Mouse (Mus musculus) limb, embryonic 15.5 days (tissue): Measurements from ENCODE around the gene Jsrp1. TPM values are rescaled to one million over a fixed set of nuclear protein-coding genes. Genes with fewer than 3 reads are reported as not detected.

Source experiments
- ATAC-seq: fragments of 200-750 bp; cut with Nextera tagmentation; 2 replicates; pipeline ENCODE4 v1.8.0; 2017; ENCODE audit warnings: low read depth, moderate TSS enrichment; ENCODE audit not compliant: insufficient number of reproducible peaks, low FRiP score, low TSS enrichment
- H3K27ac ChIP-seq: fragments of 300-500 bp; sonication (generic); 2 replicates; pipeline ENCODE4 v1.5.1; 2015; ENCODE audit warnings: moderate library complexity, mild to moderate bottlenecking, inconsistent platforms
- H3K27me3 ChIP-seq: fragments of 300-500 bp; sonication (generic); 2 replicates; pipeline ENCODE4 v1.6.1; 2015; ENCODE audit warnings: inconsistent platforms
- H3K36me3 ChIP-seq: fragments of 300-500 bp; sonication (generic); 2 replicates; pipeline ENCODE4 v1.6.1; 2015; ENCODE audit warnings: inconsistent platforms
- H3K4me1 ChIP-seq: fragments of 300-500 bp; sonication (generic); 2 replicates; pipeline ENCODE4 v1.6.1; 2015; ENCODE audit warnings: inconsistent platforms
- H3K4me2 ChIP-seq: fragments of 300-500 bp; sonication (generic); 2 replicates; pipeline ENCODE4 v1.6.1; 2015; ENCODE audit warnings: mild to moderate bottlenecking, inconsistent platforms
- H3K4me3 ChIP-seq: fragments of 300-500 bp; sonication (generic); 2 replicates; pipeline ENCODE4 v1.5.1; 2015; ENCODE audit warnings: mild to moderate bottlenecking, inconsistent platforms
- H3K9ac ChIP-seq: fragments of 300-500 bp; sonication (generic); 2 replicates; pipeline ENCODE4 v1.6.1; 2015; ENCODE audit warnings: inconsistent platforms
- H3K9me3 ChIP-seq: fragments of 300-500 bp; sonication (generic); 2 replicates; pipeline ENCODE4 v1.6.1; 2016; ENCODE audit warnings: inconsistent platforms
- WGBS: fragments of 180-500 bp; shearing (Covaris S2); methylation state at CpG from one replicate; pipeline ENCODE4 v1.1.7; 2015; 5-methylcytosine and 5-hydroxymethylcytosine counted together
- polyA plus RNA-seq: library from polyadenylated mRNA; unstranded; fragments of >200 nt; fragmentation: Nextera tagmentation; extraction: Ambion mirVana; gene quantifications from 2 replicates; pipeline ENCODE4 v1.2.1, GENCODE M21; 2015

Jsrp1 gene
- polyA plus RNA-seq, 1 experiment from 2014 or later: 7.5 TPM

GRCm38 (mm10) chr10:80796307-80796848 lies 16.9 kb downstream of the Jsrp1 start:
- Histone ChIP-seq H3K9me3 (no peaks in the 10 kb centered on the region), H3K27me3 (no peaks in the 10 kb centered on the region), H3K4me3 (peak overlapping the region; percentile 93), H3K4me2 (peak overlapping the region; percentile 54), H3K9ac (0 out of 2 replicates have a peak overlapping the region, but pooled peaks have one; percentile 5), H3K27ac (peak overlapping the region; percentile 2; the same call in 1 of the 2 replicates), H3K36me3 (peaks cover 66% of the 10 kb centered on the region), H3K4me1 (peaks cover 35% of the 10 kb centered on the region)
- no peak for ATAC-seq
- WGBS: 84% methylated on average over 9 of the region's 9 CpGs

GRCm38 (mm10) chr10:80794750-80795149 lies 18.5 kb downstream of the Jsrp1 start:
- Histone ChIP-seq H3K4me3 (no peak overlapping the region), H3K27me3 (no peaks in the 10 kb centered on the region), H3K27ac (no peak overlapping the region), H3K9me3 (no peaks in the 10 kb centered on the region), H3K4me1 (peaks cover 27% of the 10 kb centered on the region), H3K36me3 (peaks cover 68% of the 10 kb centered on the region), H3K9ac (no peak overlapping the region), H3K4me2 (no peak overlapping the region)
- ATAC-seq: no peak
- 91% methylated on average over 8 of the region's 8 CpGs for WGBS

- H3K4me3 ChIP-seq: no peak overlapping the region
- no peaks in the 10 kb centered on the region for H3K27me3 ChIP-seq
- WGBS: 82% methylated on average over 4 of the region's 4 CpGs
- H3K27ac ChIP-seq: no peak overlapping the region
- H3K9ac ChIP-seq: no peak overlapping the region
- H3K4me2 ChIP-seq: no peak overlapping the region
- peaks cover 76% of the 10 kb centered on the region for H3K36me3 ChIP-seq
- no peak for ATAC-seq
- H3K9me3 ChIP-seq: no peaks in the 10 kb centered on the region
- peaks cover 22% of the 10 kb centered on the region for H3K4me1 ChIP-seq
These were observed 19.5 kb downstream of the Jsrp1 start for GRCm38 (mm10) chr10:80793803-80794202.

- Histone ChIP-seq H3K27ac (no peak overlapping the region), H3K36me3 (peaks cover 82% of the 10 kb centered on the region), H3K4me3 (no peak overlapping the region), H3K9ac (no peak overlapping the region), H3K4me1 (peaks cover 22% of the 10 kb centered on the region), H3K27me3 (no peaks in the 10 kb centered on the region), H3K9me3 (no peaks in the 10 kb centered on the region), H3K4me2 (no peak overlapping the region)
- no peak for ATAC-seq
- WGBS: 91% methylated on average over 13 of the region's 13 CpGs
These were observed 20.1 kb downstream of the Jsrp1 start for GRCm38 (mm10) chr10:80793033-80793784.

GRCm38 (mm10) chr10:80792175-80793032 lies 20.9 kb downstream of the Jsrp1 start:
- no peak for ATAC-seq
- 67% methylated on average over 41 of the region's 41 CpGs for WGBS
- H3K4me3 ChIP-seq: no peak overlapping the region

GRCm38 (mm10) chr10:80791476-80792174 lies 21.7 kb downstream of the Jsrp1 start:
- Histone ChIP-seq H3K9me3 (no peaks in the 10 kb centered on the region), H3K36me3 (peaks cover 97% of the 10 kb centered on the region), H3K4me1 (peaks cover 15% of the 10 kb centered on the region), H3K4me2 (no peak overlapping the region), H3K4me3 (no peak overlapping the region), H3K9ac (no peak overlapping the region), H3K27me3 (no peaks in the 10 kb centered on the region), H3K27ac (peak overlapping the region; percentile 43; the same call in 1 of the 2 replicates)
- 79% methylated on average over 33 of the region's 33 CpGs for WGBS
- ATAC-seq: no peak

More at GRCm38 (mm10) chr10:80792175-80793032, 20.9 kb downstream of the Jsrp1 start:
- peaks cover 90% of the 10 kb centered on the region for H3K36me3 ChIP-seq
- H3K9me3 ChIP-seq: no peaks in the 10 kb centered on the region
- H3K27ac ChIP-seq: no peak overlapping the region
- no peaks in the 10 kb centered on the region for H3K27me3 ChIP-seq
- H3K4me1 ChIP-seq: peaks cover 22% of the 10 kb centered on the region
- no peak overlapping the region for H3K9ac ChIP-seq
- no peak overlapping the region for H3K4me2 ChIP-seq

- Histone ChIP-seq H3K36me3 (peaks cover 97% of the 10 kb centered on the region), H3K4me1 (0 out of 2 replicates have a peak, but pooled peaks cover 8% of the 10 kb centered on the region), H3K27me3 (no peaks in the 10 kb centered on the region), H3K27ac (peak overlapping the region; percentile 43; the same call in 1 of the 2 replicates), H3K4me2 (no peak overlapping the region), H3K9ac (no peak overlapping the region), H3K4me3 (no peak overlapping the region), H3K9me3 (no peaks in the 10 kb centered on the region)
- no peak for ATAC-seq
- WGBS: 86% methylated on average over 19 of the region's 19 CpGs
These were observed 22.4 kb downstream of the Jsrp1 start for GRCm38 (mm10) chr10:80790761-80791404.

GRCm38 (mm10) chr10:80787517-80787916 lies 25.8 kb downstream of the Jsrp1 start:
- Histone ChIP-seq H3K27ac (no peak overlapping the region), H3K36me3 (peaks cover 98% of the 10 kb centered on the region), H3K9me3 (no peaks in the 10 kb centered on the region), H3K4me2 (no peak overlapping the region), H3K9ac (no peak overlapping the region), H3K4me1 (0 out of 2 replicates have a peak, but pooled peaks cover 8% of the 10 kb centered on the region), H3K4me3 (no peak overlapping the region), H3K27me3 (no peaks in the 10 kb centered on the region)
- WGBS: 82% methylated on average over 2 of the region's 2 CpGs
- no peak for ATAC-seq

- H3K4me3 ChIP-seq: no peak overlapping the region
- H3K9me3 ChIP-seq: no peaks in the 10 kb centered on the region
- WGBS: 92% methylated on average over 11 of the region's 11 CpGs
- no peaks in the 10 kb centered on the region for H3K27me3 ChIP-seq
- ATAC-seq: no peak
- no peaks in the 10 kb centered on the region for H3K4me1 ChIP-seq
- no peak overlapping the region for H3K4me2 ChIP-seq
- no peak overlapping the region for H3K27ac ChIP-seq
- peaks cover 98% of the 10 kb centered on the region for H3K36me3 ChIP-seq
- no peak overlapping the region for H3K9ac ChIP-seq
These were observed 27.3 kb downstream of the Jsrp1 start for GRCm38 (mm10) chr10:80785963-80786362.

- H3K4me1 ChIP-seq: no peaks in the 10 kb centered on the region
- H3K9ac ChIP-seq: no peak overlapping the region
- no peak overlapping the region for H3K27ac ChIP-seq
- 91% methylated on average over 12 of the region's 12 CpGs for WGBS
- H3K4me2 ChIP-seq: no peak overlapping the region
- ATAC-seq: no peak
- H3K9me3 ChIP-seq: no peaks in the 10 kb centered on the region
- H3K36me3 ChIP-seq: peaks cover 98% of the 10 kb centered on the region
- H3K4me3 ChIP-seq: no peak overlapping the region
- no peaks in the 10 kb centered on the region for H3K27me3 ChIP-seq
These were observed 28.4 kb downstream of the Jsrp1 start for GRCm38 (mm10) chr10:80784871-80785270.

GRCm38 (mm10) chr10:80784302-80784701 lies 29.0 kb downstream of the Jsrp1 start:
- no peaks in the 10 kb centered on the region for H3K4me1 ChIP-seq
- H3K4me3 ChIP-seq: no peak overlapping the region
- no peaks in the 10 kb centered on the region for H3K27me3 ChIP-seq
- 98% methylated on average over 2 of the region's 2 CpGs for WGBS
- peaks cover 100% of the 10 kb centered on the region for H3K36me3 ChIP-seq
- H3K9ac ChIP-seq: no peak overlapping the region
- H3K27ac ChIP-seq: no peak overlapping the region
- no peak for ATAC-seq
- no peaks in the 10 kb centered on the region for H3K9me3 ChIP-seq
- H3K4me2 ChIP-seq: no peak overlapping the region
